Mouse (Mus musculus) limb, embryonic 13.5 days (tissue): Measurements from ENCODE around the gene Mier3. TPM values are rescaled to one million over a fixed set of nuclear protein-coding genes. Genes with fewer than 3 reads are reported as not detected.

Source experiments
- ATAC-seq: fragments of 200-750 bp; cut with Nextera tagmentation; 2 replicates; pipeline ENCODE4 v1.8.0; 2017; ENCODE audit warnings: low read depth, moderate number of reproducible peaks, moderate TSS enrichment; ENCODE audit not compliant: low FRiP score
- H3K27ac ChIP-seq: fragments of 300-500 bp; sonication (generic); 2 replicates; pipeline ENCODE4 v1.5.1; 2015; ENCODE audit warnings: inconsistent platforms, mild to moderate bottlenecking, moderate library complexity
- H3K27me3 ChIP-seq: fragments of 300-500 bp; sonication (generic); 2 replicates; pipeline ENCODE4 v1.6.1; 2015; ENCODE audit warnings: mild to moderate bottlenecking, inconsistent platforms
- H3K36me3 ChIP-seq: fragments of 300-500 bp; sonication (generic); 2 replicates; pipeline ENCODE4 v1.6.1; 2015; ENCODE audit warnings: inconsistent platforms, mild to moderate bottlenecking, moderate library complexity
- H3K4me1 ChIP-seq: fragments of 300-500 bp; sonication (generic); 2 replicates; pipeline ENCODE4 v1.6.1; 2015; ENCODE audit warnings: inconsistent platforms
- H3K4me2 ChIP-seq: fragments of 300-500 bp; sonication (generic); replicated peaks from 2 replicates; pipeline ENCODE4 v1.6.1; 2015; ENCODE audit warnings: inconsistent platforms, mild to moderate bottlenecking, moderate library complexity
- H3K4me3 ChIP-seq: fragments of 300-500 bp; sonication (generic); 2 replicates; pipeline ENCODE4 v1.5.1; 2015; ENCODE audit warnings: moderate library complexity, mild to moderate bottlenecking, inconsistent platforms
- H3K9ac ChIP-seq: fragments of 300-500 bp; sonication (generic); 2 replicates; pipeline ENCODE4 v1.6.1; 2015; ENCODE audit warnings: mild to moderate bottlenecking, inconsistent platforms
- H3K9me3 ChIP-seq: fragments of 300-500 bp; sonication (generic); 2 replicates; pipeline ENCODE4 v1.6.1; 2016; ENCODE audit warnings: inconsistent platforms
- WGBS: fragments of 180-500 bp; shearing (Covaris S2); methylation state at CpG from one replicate; pipeline ENCODE4 v1.1.7; 2015; 5-methylcytosine and 5-hydroxymethylcytosine counted together
- polyA plus RNA-seq: library from polyadenylated mRNA; unstranded; fragments of >200 nt; fragmentation: Nextera tagmentation; extraction: Ambion mirVana; gene quantifications from 2 replicates; pipeline ENCODE4 v1.2.1, GENCODE M21; 2015

Gene Mier3
- polyA plus RNA-seq, 1 experiment from 2014 or later: 27.5 TPM

DNA sequence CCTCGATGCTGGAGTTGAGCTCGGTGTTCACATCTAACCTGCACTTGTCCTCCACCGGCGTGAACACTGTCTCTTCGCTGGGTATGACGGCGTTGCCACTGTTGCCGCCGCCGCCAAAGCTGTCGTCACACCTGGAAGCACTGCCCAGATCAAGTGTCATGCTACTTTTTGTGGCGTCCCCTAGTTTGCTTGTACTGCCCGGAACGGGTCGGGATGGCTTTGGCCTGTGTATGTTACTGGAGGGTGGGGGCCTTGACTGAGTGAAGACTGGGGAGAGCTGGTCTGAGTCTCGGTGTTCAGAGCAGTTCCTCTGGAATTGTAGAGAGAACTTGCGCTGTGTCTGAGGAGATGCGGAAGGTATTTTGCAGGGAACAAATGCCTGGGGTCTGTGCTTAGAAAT, 74.6 kb downstream of the Mier3 start:
- ATAC-seq: no peak
- WGBS: 98% methylated on average over 18 of the region's 18 CpGs
- H3K9ac ChIP-seq: no peak overlapping the region
- peaks cover 86% of the 10 kb centered on the region for H3K36me3 ChIP-seq
- no peak overlapping the region for H3K4me3 ChIP-seq
- H3K27ac ChIP-seq: no peak overlapping the region
- H3K4me2 ChIP-seq: no peak overlapping the region
- H3K27me3 ChIP-seq: no peaks in the 10 kb centered on the region
- no peaks in the 10 kb centered on the region for H3K4me1 ChIP-seq
- no peaks in the 10 kb centered on the region for H3K9me3 ChIP-seq

DNA sequence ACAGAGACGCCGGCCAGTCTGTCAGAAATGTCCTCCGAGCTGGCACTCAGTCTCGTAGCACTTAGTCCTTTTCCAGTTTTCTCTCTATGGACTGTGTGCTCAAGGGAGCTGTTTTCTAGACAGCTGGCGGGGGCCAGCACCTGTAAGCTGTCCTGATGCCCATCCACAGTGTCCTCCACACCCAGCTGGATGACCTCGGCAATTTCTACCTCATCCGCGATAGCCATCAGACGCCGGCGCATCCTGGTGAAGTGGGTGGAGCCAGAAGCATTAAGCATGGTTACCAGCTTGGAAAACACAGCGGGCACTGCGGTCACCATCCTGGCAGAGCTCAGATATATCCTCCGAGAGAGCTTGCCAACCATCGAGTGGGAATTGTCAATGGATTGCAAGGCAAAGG, 75.2 kb downstream of the Mier3 start:
- WGBS: 96% methylated on average over 15 of the region's 15 CpGs
- no peaks in the 10 kb centered on the region for H3K27me3 ChIP-seq
- H3K36me3 ChIP-seq: peaks cover 86% of the 10 kb centered on the region
- no peak overlapping the region for H3K9ac ChIP-seq
- H3K9me3 ChIP-seq: no peaks in the 10 kb centered on the region
- H3K4me3 ChIP-seq: no peak overlapping the region
- no peak for ATAC-seq
- H3K27ac ChIP-seq: no peak overlapping the region
- no peak overlapping the region for H3K4me2 ChIP-seq
- no peaks in the 10 kb centered on the region for H3K4me1 ChIP-seq

DNA sequence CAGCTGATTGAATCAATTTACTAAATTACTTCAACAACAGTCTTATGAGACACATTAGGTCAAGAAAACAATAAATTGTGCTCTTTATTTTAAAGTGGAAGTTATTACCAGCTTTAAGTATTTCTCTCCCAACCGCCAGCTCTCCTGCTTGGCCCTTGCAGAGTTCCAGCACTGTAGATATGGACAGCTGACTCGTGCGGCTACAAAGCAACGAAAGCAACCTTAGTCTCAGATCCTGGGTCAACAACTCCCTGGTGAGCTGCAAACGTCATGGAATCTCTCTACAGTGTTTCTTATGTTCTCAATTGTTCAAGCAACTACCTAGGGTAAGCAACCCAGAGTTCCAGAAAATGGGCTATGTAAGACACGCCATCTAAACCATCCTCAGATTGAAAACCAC, 76.2 kb downstream of the Mier3 start:
- Histone ChIP-seq H3K9ac (no peak overlapping the region), H3K9me3 (no peaks in the 10 kb centered on the region), H3K36me3 (peaks cover 90% of the 10 kb centered on the region), H3K27ac (no peak overlapping the region), H3K4me1 (no peaks in the 10 kb centered on the region), H3K4me3 (no peak overlapping the region), H3K4me2 (no peak overlapping the region), H3K27me3 (no peaks in the 10 kb centered on the region)
- 89% methylated on average over 6 of the region's 6 CpGs for WGBS
- ATAC-seq: no peak

DNA sequence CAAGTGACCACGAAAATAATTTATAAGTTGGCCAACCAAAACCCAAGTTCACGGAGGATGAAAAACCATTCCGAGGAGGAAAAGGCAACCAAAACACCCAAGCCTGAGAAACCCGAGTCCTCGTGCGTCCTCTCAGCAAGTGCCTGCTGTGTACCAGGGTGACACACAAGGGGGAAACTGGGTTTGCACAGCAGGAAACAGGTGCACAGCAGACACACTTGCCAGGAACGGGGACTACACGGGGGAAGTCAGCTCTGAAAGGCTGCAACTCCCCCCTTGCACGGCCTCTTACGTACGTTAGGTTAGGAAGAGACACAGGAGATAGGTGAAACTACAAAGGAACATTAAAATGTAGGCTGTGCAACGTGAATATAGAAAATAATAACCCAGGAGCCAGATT, 81.7 kb downstream of the Mier3 start:
- H3K4me3 ChIP-seq: no peak overlapping the region
- peaks cover 85% of the 10 kb centered on the region for H3K36me3 ChIP-seq
- H3K9me3 ChIP-seq: no peaks in the 10 kb centered on the region
- no peak overlapping the region for H3K9ac ChIP-seq
- H3K27ac ChIP-seq: no peak overlapping the region
- no peak overlapping the region for H3K4me2 ChIP-seq
- ATAC-seq: no peak
- 87% methylated on average over 12 of the region's 12 CpGs for WGBS
- H3K27me3 ChIP-seq: no peaks in the 10 kb centered on the region
- H3K4me1 ChIP-seq: no peaks in the 10 kb centered on the region

Other genes starting within 250 kb of the Mier3 start
- gene Gpbp1, start 190.9 kb upstream of the Mier3 start, polyA plus RNA-seq: 101 and 111 TPM in 2 replicates
- not detected in 2 replicates for gene Gm49496, start 131.0 kb upstream of the Mier3 start, polyA plus RNA-seq
- not detected in 2 replicates for gene Gm10198, start 88.2 kb upstream of the Mier3 start, polyA plus RNA-seq
- 14.2 and 14.6 TPM in 2 replicates for gene Map3k1, start 128.0 kb downstream of the Mier3 start, polyA plus RNA-seq